Mouse (Mus musculus) skeletal muscle tissue, adult 2 months (tissue): Measurements from ENCODE around the gene Gm38394.

Experiments
- DNase-seq: peaks from one replicate; pipeline ENCODE4 v3.0.0-alpha.2; 2012; ENCODE audit warnings: low read depth, low spot score

Gm38394 gene

GRCm38 (mm10) chr1:133664203-133664970, 3.3 kb upstream of the Gm38394 start:
- no peak for DNase-seq

- no peak for DNase-seq
Measured at GRCm38 (mm10) chr1:133663427-133663826, 2.3 kb upstream of the Gm38394 start.

GRCm38 (mm10) chr1:133662941-133663340, 1.8 kb upstream of the Gm38394 start:
- no peak for DNase-seq

DNA sequence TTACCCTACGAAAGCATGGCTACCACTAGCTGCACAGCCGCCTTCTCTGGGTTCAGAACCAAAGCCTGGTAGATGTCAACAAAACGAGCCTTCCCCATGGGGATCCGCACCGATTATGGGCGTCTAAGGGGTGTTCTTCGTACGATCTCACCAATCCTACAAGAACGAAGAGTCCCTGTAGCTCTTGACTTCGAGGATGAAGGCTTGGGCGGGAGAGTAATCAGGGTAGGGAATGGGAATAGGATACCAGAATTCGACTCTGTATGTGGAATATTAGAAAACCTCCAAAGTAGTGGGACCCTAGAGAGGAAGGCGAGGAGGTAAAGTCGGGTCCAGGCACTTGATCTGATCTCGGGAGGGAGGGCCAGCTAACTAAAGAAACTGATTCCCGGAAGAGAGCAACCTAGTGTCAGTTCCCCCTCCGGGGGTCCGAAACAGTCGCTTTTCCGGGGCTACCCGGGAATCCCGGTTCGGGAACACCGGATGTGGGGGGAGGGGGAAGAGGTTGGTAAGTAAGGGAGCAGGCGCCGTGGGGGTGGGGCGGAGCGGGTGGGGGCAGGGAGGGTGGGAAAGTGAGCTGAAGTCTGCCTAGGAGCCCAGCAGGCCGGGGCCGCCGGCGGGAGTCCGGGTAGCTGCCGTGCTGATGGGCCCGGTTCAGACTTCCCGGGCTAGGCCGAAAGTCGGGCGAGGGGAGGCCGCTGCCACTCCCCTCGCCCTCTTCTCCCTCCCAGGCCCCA, 484 bp downstream of the Gm38394 start, which contains the start of gene Zbed6:
Zbed6 (minus strand) TSS at position 420 of the 737 bp plus-strand sequence.
- DNase-seq = peak; percentile 41

DNA sequence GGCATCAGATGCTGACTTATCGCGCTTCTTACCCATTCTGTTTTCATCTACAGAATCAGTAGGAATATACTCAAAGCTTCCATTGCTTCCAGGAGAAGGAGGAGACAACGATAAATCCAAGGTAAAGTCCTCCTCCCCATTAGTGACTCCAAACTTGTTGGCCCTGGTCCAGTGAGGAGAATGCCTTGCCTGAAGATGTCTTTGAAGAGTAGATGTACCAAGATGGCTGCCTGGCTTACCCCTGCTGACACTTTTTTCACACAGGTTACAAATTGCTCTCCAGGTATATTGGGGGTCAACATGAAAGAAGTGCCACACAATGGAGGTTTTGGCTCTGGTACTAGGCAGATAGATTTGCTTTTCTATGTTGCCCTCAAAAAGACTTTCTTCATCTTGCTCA, 2.2 kb downstream of the Gm38394 start:
- DNase-seq = no peak

DNA sequence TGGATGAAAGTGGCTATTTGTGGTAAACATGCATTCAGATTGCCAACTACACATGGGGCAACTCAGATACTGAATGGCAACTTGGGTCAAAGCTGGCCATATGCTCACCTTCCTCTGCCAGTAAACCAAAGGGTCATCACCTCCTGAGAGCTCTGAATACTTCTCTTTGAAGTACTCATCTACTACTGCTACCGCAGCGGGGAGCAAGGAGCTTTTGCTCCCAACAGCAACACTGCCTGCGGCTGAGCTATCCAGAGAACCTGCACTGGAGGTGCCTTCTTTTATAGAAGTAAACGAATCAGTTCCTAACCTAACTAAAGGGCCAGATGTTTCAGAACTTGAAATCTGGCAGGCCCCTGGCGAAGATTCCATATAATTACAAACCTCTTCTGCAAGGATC, 4.3 kb downstream of the Gm38394 start:
- no peak for DNase-seq

DNA sequence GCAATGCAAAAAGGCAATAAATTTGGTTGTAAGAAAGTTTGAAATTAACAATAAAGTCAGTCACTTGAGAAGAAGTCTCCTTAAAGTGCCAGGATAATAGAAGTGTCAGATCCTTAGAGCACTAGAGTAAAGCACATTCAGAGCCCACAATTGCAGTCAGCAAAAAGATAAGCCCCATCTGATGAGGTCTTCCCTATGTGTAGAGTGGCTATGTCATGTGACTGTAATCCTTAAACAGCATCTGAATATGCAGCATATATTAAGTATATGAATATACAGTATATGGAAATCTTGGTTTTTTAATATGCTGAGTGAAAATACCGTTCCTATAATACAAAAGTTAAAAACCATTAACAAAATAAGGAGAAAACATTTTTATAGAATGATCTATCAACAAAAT, 8.1 kb downstream of the Gm38394 start:
- DNase-seq = no peak

DNA sequence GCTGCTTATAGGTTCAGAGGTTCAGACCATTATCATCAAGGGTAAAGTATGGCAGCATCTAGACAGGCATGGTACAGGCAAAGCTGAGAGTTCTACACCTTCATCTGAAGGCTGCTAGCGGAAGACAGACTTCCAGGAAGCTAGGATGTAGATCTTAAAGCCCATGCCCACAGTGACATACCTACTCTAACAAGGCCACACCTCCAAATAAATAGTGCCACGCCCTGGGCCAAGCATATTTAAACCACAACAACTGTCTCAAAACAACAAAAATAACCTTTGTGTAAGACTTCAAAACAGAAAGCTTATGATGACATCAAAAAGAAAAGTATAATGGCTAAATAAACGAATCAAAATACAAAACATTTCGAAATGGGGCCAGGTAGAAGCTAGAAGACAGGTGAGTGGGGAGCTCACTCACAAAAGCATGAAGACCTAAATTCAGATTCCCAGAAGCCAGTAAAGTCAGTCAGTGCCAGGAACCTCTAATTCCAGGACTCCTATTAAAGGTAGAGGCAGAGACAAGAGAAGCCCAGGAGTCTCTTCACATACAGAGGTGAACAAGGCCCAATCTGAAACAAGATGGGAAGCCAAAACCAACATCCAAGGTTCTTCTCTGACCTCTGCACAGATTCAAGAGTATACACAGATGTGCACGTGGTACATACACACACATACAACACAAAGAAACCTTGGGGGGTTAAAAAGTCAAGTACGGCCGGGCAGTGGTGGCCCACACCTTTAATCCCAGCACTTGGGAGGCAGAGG, 10.6 kb downstream of the Gm38394 start:
- DNase-seq = no peak

DNA sequence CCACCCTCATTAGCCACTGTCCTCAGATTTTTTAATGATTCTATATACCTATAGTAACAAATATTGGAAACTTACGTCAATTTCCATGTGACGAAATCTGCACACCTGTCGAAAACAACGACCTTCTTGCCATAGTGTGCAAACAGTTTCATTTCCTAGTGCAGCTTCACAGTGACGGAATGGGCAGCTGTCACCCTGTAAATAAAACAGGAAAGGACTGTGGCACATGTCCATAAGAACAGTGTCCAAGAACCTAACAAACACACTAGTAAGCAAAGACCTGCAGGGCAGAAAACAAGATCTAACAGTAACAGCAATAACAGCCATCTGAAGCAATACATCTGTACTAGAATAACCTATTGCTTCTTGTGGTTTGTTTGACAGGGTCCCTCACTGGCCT, 15.5 kb downstream of the Gm38394 start:
- peak; percentile 44 for DNase-seq

DNA sequence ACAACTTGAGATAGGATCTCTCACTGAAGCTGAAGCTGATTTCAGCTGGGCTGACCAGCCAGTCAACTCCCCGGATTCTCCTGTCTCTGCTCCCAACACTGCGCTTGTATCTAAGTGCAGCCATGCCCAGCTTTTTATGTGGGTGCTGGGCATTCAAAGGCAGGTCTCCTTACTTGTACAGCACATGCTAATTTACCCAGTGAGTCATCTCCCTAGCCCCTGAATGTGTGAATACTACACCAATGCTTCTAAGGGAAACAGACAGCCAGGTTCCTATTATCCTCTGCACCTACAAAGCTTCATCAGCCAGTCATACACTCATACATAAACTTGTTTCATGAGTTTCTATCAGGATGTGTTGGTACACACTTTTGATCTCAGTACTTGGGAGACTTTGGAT, 20.0 kb downstream of the Gm38394 start:
- DNase-seq = no peak

DNA sequence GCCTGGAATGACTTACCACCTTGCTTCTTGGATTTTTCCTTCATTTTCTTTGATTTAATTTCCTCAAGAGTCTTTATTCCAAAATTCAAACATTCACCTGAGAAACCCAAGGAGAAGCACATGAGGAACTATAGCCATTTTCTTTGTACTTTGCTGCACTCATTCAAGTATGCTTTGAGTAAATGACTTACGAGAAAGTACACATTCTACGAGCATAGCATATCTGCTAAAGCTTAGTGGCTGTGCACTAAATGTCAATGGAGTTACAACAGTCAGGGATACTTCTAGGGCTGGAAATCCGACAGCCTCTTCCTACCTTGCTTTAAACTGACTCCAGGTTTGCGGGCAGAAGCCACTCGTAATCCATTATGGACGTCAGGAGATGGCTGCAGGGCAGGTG, 22.6 kb downstream of the Gm38394 start:
- DNase-seq = no peak

DNA sequence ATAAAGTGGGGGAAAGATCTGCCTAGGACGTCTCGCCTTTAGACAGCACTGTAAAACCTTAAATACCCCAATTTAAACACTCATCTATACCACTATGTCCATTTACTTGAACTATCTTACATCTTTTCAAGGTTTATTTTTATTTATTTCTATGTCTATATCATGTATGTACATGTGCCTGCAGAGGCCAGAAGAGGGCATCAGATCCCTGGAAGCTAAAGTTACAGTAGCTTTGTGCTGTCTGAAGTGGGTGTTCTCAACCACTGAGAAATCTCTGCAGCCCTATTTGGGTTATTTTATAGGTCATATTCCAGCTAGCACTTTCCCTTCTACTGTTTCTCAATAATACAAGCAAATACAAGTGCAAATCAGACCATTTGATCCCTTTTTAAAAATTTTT, 28.9 kb downstream of the Gm38394 start:
- DNase-seq = no peak

DNA sequence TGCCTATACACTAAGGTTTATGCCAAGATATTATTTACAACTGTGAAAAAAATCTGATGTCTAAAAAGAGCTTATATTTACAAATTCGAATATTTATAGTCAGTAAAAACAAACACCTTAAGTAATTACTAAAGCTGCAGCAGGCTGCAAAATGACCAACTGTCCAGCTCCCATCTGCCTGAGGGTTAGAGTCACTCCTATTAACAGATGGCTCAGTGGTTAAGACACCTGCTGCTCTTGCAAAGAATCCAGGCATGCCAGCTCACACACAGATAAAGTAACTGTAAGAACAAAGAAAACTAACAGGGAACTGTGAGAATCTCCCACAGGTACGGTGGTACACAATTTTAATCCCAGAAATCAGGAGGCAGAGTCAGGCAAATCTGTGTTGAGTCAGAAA, 36.1 kb downstream of the Gm38394 start:
- no peak for DNase-seq

GRCm38 (mm10) chr1:133618311-133618710, 42.8 kb downstream of the Gm38394 start:
- DNase-seq = no peak

GRCm38 (mm10) chr1:133617908-133618307, 43.2 kb downstream of the Gm38394 start:
- no peak for DNase-seq

GRCm38 (mm10) chr1:133613817-133614216, 47.3 kb downstream of the Gm38394 start:
- no peak for DNase-seq

DNA sequence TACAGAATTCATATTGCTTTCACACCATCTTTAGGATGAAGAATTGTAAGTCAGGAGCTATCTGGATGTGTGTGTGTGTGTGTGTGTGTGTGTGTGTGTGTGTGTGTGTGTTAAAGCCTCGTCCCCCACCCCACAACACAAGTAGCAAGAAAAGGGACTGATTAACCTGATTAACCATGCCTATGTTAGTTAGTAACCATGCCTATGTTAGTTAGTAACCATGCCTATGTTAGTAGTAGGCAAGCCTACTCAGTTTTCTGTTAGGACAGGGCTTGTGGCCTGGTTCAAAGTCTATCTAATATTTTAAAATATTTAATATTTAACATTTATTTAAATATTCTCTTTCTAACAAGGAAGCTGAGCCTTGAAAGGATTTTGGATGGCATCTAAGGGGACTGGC, 49.7 kb downstream of the Gm38394 start:
- no peak for DNase-seq

- DNase-seq = no peak
Measured at GRCm38 (mm10) chr1:133610601-133611000, 50.5 kb downstream of the Gm38394 start.

DNA sequence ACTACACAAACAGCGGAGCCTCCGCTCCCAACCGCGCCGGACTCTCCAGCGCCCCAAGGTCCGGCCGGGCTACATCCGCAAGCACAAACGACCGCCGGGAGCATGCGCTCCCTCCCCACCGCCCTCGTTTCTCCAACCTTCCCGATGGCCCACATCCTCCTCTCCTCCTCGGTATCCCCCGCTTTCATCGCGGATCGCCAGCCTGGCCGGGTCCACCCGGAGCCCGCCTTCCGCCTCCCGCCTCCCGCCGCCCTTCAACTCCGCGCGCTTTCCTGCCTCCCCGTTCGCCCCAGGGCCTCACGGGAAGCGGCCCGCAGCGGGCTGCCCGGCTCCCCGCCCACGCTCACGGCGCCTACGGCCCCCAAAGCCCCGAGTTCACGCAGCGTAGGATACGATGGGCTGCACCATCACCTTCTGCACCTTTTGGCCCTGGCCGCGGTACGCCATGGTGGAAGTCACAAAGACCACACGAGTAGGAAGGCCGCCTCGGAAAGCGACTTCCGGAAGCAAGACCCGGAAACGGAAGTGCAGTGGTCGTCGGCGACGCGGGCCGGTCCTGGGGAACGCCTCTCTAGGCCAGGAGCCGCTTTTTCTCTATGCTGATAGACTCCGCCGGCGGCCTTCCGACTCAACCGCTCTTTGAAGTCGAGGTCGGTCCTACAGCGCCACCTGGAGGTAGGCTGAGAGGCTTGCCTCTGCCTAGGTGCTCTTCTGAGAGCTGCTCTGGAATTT, 51.2 kb downstream of the Gm38394 start, which contains the start of gene Snrpe:
Snrpe (minus strand) TSS at position 521 of the 732 bp plus-strand sequence.
- DNase-seq = peak; percentile 97

- no peak for DNase-seq
Measured at GRCm38 (mm10) chr1:133603174-133603573, 57.9 kb downstream of the Gm38394 start.

GRCm38 (mm10) chr1:133596298-133597007, 64.7 kb downstream of the Gm38394 start:
- DNase-seq = no peak
